Mouse (Mus musculus): Measurements from ENCODE around the gene Ndufs7. TPM values are rescaled to one million over a fixed set of nuclear protein-coding genes. Genes with fewer than 3 reads are reported as not detected.
A peak's percentile ranks its signal among the peaks of the same experiment; 100 is the strongest.
"Not testable (repeated sequence)": the region's sequence is repeated elsewhere in the genome, so short reads cannot be mapped to it uniquely, and the experiment has no call there.

Gene Ndufs7
- polyA plus RNA-seq, 1 experiment from 2014 or later = 321 TPM

DNA sequence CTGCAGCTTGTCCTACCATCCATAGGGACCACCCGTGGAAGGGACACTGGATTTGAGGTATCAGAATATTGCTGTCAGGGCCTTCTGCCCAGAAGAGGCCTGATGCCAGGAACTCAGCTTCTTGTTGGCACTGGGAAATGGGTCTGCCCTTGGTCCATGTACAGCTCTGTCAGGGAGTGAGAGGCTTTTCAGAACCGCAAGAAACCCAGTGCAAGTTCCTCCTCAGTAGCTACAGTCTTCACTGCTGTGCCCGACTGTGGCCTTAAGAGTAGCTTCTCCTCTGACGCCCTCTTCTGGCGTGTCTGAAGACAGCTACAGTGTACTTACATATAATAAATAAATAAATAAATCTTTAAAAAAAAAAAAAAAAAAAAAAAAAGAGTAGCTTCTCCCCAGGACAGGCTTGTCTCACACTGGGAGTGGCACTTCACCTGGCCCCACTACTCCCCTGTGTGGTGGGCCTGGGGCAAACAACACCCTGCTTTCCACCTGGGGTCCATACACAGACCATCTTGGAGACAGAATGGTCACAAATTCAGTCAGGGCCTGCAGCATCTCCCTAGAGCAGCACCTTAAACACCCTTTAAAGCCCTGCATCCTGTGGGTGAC, 4.0 kb upstream of the Ndufs7 start:
- Histone ChIP-seq H3K27ac (no peak overlapping the region), H3K9me3 (no peaks in the 10 kb centered on the region), H3K27me3 (no peaks in the 10 kb centered on the region), H3K36me3 (peaks cover 49% of the 10 kb centered on the region), H3K4me2 (no peak overlapping the region), H3K4me1 (peaks cover 13% of the 10 kb centered on the region), H3K9ac (no peak overlapping the region), H3K4me3 (no peak overlapping the region)
- ATAC-seq (ENCODE audit: borderline replicate concordance, extremely low read depth, low FRiP score, low TSS enrichment) = no peak
- 27% methylated on average over 5 of the region's 5 CpGs for WGBS

DNA sequence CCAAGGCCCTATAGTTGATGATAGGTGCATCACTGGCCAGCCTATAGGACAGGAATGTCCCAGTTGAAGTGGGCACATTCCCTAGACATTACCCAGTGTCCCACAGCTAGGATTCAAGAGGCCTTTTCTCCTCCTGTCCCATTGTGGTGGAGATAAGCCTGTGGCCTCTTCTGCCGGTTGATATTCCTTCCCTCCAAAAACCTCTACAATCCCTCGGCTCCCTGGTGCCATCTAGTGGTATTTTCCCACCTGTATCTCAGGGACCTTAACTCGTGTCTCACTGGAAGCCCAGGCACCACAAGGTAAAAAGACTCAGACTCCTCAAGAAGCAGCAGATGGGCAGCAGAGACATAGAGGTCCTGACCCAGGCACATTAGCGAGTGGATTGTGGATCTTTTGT, 3.3 kb upstream of the Ndufs7 start:
- Histone ChIP-seq H3K9me3 (no peaks in the 10 kb centered on the region), H3K4me1 (peaks cover 20% of the 10 kb centered on the region), H3K27ac (0 out of 2 replicates have a peak overlapping the region, but pooled peaks have one; percentile 11), H3K27me3 (no peaks in the 10 kb centered on the region), H3K36me3 (peaks cover 42% of the 10 kb centered on the region), H3K9ac (0 out of 2 replicates have a peak overlapping the region, but pooled peaks have one; percentile 1), H3K4me3 (no peak overlapping the region), H3K4me2 (no peak overlapping the region)
- no peak for ATAC-seq (ENCODE audit: borderline replicate concordance, extremely low read depth, low FRiP score, low TSS enrichment)
- WGBS = 4% methylated on average over 4 of the region's 4 CpGs

DNA sequence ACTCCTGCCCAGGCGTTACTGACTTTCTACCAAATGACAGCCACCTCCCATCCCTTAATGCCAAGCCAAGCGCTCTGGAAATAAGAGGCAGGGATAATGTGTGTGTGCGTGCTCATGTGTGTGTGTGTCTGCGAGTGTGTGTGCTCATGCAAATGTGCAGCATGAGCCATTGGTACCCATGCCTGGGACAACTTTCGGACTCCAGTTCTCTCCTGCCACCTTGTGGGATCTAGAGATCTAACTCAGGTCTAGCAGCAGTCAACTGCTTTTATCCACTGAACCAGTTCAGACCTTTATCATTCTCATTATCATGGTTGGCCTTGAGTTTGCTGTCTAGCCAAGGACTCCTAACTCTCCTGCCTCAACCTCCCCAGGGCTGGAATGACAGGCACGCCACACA, 1.1 kb upstream of the Ndufs7 start:
- H3K36me3 ChIP-seq = peaks cover 24% of the 10 kb centered on the region
- H3K27ac ChIP-seq = no peak overlapping the region
- no peaks in the 10 kb centered on the region for H3K9me3 ChIP-seq
- no peak overlapping the region for H3K4me2 ChIP-seq
- peaks cover 21% of the 10 kb centered on the region for H3K4me1 ChIP-seq
- H3K27me3 ChIP-seq = no peaks in the 10 kb centered on the region
- H3K4me3 ChIP-seq = no peak overlapping the region
- ATAC-seq (ENCODE audit: borderline replicate concordance, extremely low read depth, low FRiP score, low TSS enrichment) = no peak
- H3K9ac ChIP-seq = no peak overlapping the region
- WGBS = 47% methylated on average over 6 of the region's 6 CpGs

DNA sequence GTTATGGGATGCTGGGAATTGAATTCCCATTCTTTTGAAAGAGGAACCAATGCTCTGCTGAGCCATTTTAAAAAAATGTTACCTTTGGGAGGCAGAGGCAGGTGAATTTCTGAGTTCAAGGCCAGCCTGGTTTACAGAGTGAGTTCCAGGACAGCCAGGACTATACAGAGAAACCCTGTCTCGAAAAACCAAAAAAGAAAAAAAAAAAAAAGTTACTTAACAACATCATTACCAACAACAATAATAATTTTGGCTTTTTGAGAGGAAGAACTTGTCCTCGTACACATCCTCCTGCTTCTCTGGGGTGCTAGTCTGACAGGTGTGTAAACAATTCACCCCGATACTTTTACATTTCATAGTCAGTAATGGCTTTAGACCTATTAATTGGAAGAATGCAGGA, 484 bp upstream of the Ndufs7 start:
- H3K4me1 ChIP-seq = peaks cover 21% of the 10 kb centered on the region
- peaks cover 21% of the 10 kb centered on the region for H3K36me3 ChIP-seq
- not testable (repeated sequence) for ATAC-seq (ENCODE audit: borderline replicate concordance, extremely low read depth, low FRiP score, low TSS enrichment); H3K27me3 ChIP-seq; H3K27ac ChIP-seq; H3K9ac ChIP-seq; H3K9me3 ChIP-seq
- H3K4me3 ChIP-seq = peak overlapping the region; percentile 69
- 29% methylated on average over 3 of the region's 3 CpGs for WGBS
- H3K4me2 ChIP-seq = peak overlapping the region; percentile 69

DNA sequence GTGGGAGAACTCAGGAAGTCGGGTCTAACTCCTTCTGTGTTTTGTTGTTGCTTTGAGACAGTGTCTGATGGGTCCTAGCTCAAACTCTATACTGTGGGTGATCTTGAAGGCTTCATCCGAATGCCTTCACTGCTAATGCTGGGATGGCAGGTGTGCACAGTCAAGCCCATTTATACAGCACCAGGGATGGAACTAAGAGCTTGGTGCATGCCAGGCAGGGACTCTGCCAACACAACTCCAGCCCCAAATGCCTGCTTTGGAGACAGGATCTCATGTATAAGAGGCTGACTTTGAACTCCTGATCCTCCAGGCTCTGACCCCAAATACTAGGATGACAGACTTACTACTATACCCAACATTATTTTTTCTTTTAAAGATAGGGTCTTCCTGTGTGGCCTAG, 1.1 kb downstream of the Ndufs7 start:
- Histone ChIP-seq H3K27me3 (no peaks in the 10 kb centered on the region), H3K9me3 (no peaks in the 10 kb centered on the region), H3K4me2 (peak overlapping the region; percentile 69), H3K9ac (peak overlapping the region; percentile 79), H3K4me1 (peaks cover 21% of the 10 kb centered on the region), H3K27ac (peak overlapping the region; percentile 88; the same call in 1 of the 2 replicates), H3K4me3 (peak overlapping the region; percentile 69), H3K36me3 (peaks cover 24% of the 10 kb centered on the region)
- 27% methylated on average over 2 of the region's 2 CpGs for WGBS
- no peak for ATAC-seq (ENCODE audit: borderline replicate concordance, extremely low read depth, low FRiP score, low TSS enrichment)

DNA sequence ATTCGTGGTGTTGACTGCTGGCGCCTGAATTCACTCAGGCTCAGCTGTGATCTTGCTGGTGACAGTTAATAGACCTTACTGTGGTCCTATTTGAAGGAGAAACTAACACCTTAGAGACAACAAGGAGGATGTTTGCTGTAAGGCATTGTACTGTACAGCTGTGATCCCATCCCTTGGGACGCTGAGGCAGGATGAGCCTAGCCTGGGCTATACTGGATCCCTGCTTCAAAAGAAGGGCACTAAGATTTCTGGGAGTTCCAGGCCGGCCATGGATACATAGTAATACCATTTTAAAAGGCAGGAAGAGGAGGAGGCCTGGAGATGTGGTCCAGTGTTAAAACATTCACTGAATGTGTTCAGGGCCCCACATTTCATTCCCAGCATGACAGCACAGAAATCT, 1.7 kb downstream of the Ndufs7 start:
- Histone ChIP-seq H3K4me3 (no peak overlapping the region), H3K27me3 (no peaks in the 10 kb centered on the region), H3K4me2 (peak overlapping the region; percentile 69), H3K27ac (no peak overlapping the region), H3K4me1 (peaks cover 16% of the 10 kb centered on the region), H3K9me3 (no peaks in the 10 kb centered on the region), H3K36me3 (peaks cover 28% of the 10 kb centered on the region), H3K9ac (no peak overlapping the region)
- no peak for ATAC-seq (ENCODE audit: borderline replicate concordance, extremely low read depth, low FRiP score, low TSS enrichment)
- WGBS = 84% methylated on average over 4 of the region's 4 CpGs

DNA sequence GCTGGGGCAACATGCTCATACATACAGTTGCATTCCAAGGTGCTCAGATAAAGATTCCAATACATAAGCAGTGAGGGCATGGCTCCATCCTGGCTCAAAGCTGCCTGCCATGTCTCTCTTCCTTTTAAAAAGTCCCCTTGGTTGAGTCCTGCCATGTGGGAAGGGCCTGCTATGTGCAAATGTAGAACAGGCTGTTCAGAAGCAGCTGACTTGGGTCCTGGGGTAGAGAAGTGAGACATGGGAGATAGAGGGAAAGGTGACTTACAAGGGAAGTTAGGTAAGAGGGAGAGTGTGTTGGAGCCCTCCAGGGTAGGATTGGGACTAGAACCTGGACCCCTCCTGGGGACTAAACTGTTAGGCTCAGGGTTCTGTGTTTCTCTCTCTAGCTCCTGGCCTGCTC, 3.1 kb downstream of the Ndufs7 start:
- Histone ChIP-seq H3K27ac (no peak overlapping the region), H3K9ac (no peak overlapping the region), H3K4me1 (peaks cover 16% of the 10 kb centered on the region), H3K4me3 (no peak overlapping the region), H3K36me3 (peaks cover 42% of the 10 kb centered on the region), H3K27me3 (no peaks in the 10 kb centered on the region), H3K9me3 (no peaks in the 10 kb centered on the region), H3K4me2 (no peak overlapping the region)
- ATAC-seq (ENCODE audit: borderline replicate concordance, extremely low read depth, low FRiP score, low TSS enrichment) = no peak

DNA sequence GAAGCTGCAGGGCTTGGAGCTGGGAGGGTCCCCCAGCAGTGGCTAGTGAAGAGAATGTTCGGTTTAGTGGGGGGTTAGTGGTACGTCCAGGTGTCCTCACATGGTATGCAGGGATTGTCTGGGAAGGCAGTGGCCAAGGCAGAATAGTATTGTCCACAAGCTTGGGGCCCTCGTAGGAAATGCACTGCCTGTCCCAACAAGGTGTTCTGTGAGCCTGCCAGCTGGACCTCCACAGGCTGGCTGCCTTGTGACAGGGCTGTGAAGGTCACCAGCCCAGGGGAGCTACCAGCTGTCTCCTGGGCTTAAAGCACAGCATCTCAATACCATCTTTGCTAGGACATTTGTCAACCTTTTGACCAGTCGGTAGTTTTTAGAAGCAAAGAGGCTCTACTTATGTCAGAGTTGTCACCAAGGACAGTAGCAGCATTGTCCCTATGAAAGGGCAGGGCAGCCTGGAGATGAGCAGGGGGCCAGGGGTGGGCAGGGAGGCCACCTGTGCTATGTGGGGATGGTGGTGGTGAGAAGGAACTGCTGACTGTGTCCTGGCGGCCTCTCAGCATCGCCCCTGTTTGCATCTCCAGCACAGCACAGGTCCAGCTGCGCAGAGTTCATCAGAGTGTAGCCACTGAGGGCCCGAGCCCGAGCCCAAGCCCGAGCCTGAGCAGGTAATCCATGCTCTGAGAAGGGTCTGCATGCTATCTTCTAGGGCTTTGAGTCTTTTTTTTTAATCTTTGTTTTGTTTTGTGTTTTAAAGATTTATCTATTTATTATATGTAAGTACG, 3.8 kb downstream of the Ndufs7 start:
- Histone ChIP-seq H3K9ac (no peak overlapping the region), H3K4me2 (no peak overlapping the region), H3K4me3 (no peak overlapping the region), H3K27ac (no peak overlapping the region), H3K9me3 (no peaks in the 10 kb centered on the region), H3K36me3 (peaks cover 47% of the 10 kb centered on the region), H3K4me1 (peaks cover 16% of the 10 kb centered on the region), H3K27me3 (no peaks in the 10 kb centered on the region)
- WGBS = 87% methylated on average over 11 of the region's 11 CpGs
- no peak for ATAC-seq (ENCODE audit: borderline replicate concordance, extremely low read depth, low FRiP score, low TSS enrichment)

DNA sequence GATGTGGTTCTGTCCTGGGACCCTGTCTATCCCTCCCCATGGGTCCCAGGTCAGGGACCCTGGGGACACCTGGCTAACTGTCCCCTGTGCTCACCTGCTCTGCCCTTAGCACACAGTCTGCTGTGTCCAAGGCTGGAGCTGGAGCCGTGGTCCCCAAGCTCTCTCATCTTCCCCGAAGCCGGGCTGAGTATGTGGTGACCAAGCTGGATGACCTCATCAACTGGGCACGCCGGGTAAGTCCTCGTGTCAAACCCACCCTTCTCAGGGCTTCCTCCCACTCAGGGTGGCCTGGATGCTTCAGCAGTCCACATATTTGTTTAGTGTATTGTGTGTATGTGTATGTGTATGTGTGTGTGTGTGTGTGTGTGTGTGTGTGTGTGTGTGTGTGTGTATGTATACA, 4.6 kb downstream of the Ndufs7 start:
- H3K4me1 ChIP-seq = peaks cover 9% of the 10 kb centered on the region
- ATAC-seq (ENCODE audit: borderline replicate concordance, extremely low read depth, low FRiP score, low TSS enrichment) = no peak
- H3K27ac ChIP-seq = no peak overlapping the region
- WGBS = 70% methylated on average over 6 of the region's 6 CpGs
- H3K36me3 ChIP-seq = peaks cover 55% of the 10 kb centered on the region
- H3K27me3 ChIP-seq = no peaks in the 10 kb centered on the region
- no peak overlapping the region for H3K4me3 ChIP-seq
- H3K4me2 ChIP-seq = no peak overlapping the region
- no peak overlapping the region for H3K9ac ChIP-seq
- no peaks in the 10 kb centered on the region for H3K9me3 ChIP-seq

DNA sequence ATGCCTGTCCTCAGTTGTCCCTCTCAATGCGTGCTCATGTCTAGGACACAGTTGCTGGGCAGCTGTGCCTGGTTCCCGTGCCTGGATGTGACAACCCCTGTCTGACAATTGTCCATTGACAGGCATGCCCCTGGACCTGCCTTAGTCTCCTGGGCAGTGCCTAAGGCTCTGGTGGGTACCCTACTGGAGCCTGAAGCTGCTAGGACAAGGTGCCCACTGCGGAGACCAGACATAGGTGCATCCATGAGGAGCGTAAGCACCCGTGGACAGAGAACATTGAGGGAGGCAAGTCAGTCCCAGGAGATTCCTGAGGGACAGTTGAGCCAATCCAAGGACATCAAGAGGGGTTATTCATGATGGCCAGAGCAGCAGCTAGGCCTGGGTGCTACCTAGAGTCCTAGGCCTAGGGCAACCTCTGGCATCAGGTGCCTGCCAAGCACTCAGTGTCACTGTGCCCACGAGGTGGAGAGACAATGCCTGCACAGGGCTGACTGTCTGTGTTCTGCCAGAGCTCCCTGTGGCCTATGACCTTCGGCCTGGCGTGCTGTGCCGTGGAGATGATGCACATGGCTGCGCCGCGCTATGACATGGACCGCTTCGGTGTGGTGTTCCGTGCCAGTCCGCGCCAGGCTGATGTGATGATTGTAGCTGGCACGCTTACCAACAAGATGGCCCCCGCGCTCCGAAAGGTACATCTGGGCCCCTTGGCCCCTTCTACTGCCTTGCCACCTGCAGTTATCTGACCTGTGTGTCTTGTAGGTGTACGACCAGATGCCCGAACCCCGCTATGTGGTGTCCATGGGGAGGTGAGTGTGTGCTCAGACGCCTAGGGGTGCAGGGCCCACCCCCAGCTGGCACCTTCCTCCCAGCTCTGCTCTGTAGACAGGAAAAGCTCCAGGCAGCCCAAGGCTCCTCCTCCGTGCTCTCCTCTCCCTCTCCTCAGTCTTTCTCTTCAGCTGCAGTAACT, 5.7 kb downstream of the Ndufs7 start:
- no peaks in the 10 kb centered on the region for H3K27me3 ChIP-seq
- H3K9ac ChIP-seq = no peak overlapping the region
- 93% methylated on average over 26 of the region's 26 CpGs for WGBS
- no peak overlapping the region for H3K4me2 ChIP-seq
- no peak overlapping the region for H3K27ac ChIP-seq
- H3K4me3 ChIP-seq = no peak overlapping the region
- no peaks in the 10 kb centered on the region for H3K9me3 ChIP-seq
- peaks cover 14% of the 10 kb centered on the region for H3K4me1 ChIP-seq
- H3K36me3 ChIP-seq = peaks cover 59% of the 10 kb centered on the region
- no peak for ATAC-seq (ENCODE audit: borderline replicate concordance, extremely low read depth, low FRiP score, low TSS enrichment)

DNA sequence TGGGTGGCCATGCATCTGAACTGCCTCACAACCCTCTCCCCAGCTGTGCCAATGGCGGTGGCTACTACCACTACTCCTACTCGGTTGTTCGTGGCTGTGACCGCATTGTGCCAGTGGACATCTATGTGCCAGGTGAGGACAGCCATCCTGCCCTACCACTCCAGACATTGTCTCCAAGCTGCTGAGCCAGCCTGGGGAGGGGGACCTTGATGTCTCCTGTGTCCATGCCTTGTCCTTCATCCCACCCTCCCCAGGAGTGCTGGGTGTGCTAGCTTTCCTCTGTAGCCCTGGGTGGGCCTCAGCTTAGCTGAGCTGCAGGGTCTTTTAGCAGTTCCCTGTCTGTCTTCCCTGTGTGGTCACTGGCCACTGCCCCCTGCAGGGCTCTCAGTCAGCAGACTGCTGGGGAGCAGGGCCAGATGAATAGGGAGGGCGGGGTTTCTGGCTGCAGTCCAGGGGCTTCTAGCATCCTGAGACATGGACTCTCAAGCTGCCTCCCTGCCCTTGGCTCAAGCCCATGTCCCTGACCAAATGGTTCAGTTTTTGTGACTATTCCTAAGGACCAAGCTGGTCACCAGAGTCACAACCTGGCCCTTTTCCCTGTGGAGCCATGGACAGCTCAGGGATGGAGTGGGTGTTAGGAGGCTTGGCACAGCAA, 7.1 kb downstream of the Ndufs7 start:
- peaks cover 59% of the 10 kb centered on the region for H3K36me3 ChIP-seq

More for the DNA sequence above, 7.1 kb downstream of the Ndufs7 start:
- Histone ChIP-seq H3K4me2 (no peak overlapping the region), H3K4me1 (peaks cover 17% of the 10 kb centered on the region), H3K9ac (no peak overlapping the region), H3K27ac (no peak overlapping the region), H3K27me3 (no peaks in the 10 kb centered on the region), H3K4me3 (no peak overlapping the region), H3K9me3 (no peaks in the 10 kb centered on the region)
- 91% methylated on average over 5 of the region's 5 CpGs for WGBS
- no peak for ATAC-seq (ENCODE audit: borderline replicate concordance, extremely low read depth, low FRiP score, low TSS enrichment)

Data from lung, embryonic 15.5 days (tissue).